Mouse (Mus musculus) yolk sac, embryonic 10.5 days (tissue): ENCODE data around the gene Ccpg1.

ENCODE experiments used
- DNase-seq: peaks from one replicate; pipeline ENCODE4 v3.0.0-alpha.2; 2017; ENCODE audit warnings: low spot score

Ccpg1 gene

DNA sequence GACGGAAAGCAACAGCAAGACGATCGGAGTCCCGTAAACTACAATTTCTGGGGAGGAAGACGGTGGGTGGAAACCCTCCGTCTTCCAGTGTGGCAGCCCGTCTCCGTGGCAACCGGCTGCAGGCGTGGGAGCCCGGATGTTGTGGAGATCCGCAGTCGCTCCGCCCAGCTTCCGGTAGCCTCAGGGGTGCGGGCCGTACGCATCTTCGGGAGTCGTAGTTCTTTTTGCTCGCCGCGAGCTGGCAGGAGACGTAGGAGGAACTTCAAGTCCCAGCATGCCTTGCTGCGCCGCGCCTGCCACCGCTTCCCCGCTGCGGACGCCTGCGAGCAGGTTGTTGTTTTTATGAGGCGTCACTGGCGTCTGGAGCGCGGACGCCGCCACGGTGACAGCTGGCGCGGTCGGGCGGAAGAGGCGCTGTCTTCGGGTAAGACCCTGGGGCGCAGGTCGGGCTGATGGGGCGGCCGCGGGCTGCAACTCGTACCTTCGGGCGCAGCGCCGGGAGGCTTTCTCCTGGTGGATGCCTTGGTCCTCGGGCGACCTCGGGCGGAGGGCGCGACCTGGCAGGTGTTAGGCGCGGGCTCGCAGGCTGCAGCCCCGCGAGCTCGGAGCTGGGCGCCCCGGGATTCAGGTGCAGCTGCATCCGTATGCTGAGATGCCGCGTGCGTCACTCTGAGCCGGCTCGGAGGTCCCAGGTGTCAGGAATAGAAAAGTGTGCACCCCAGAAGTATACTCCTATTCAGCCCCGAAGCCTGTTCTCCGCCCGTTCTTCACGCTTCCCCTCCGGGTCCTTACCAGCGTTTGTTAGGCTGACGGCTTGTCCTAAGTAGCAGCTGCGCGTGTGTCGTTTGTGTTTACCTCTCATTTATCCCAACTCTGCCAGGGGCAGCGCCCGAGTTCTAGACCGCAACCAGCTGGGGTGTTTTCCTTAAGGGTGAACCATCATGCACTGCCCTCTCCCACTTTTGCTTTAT lies at the start of gene Ccpg1, which contains the start of gene Ccpg1os:
Gene Ccpg1, plus strand, starts transcription at position 180 of the 971 bp plus-strand sequence.
Gene Ccpg1os, minus strand, starts transcription at position 133 of the 971 bp plus-strand sequence.
- DNase-seq: peak; percentile 95

DNA sequence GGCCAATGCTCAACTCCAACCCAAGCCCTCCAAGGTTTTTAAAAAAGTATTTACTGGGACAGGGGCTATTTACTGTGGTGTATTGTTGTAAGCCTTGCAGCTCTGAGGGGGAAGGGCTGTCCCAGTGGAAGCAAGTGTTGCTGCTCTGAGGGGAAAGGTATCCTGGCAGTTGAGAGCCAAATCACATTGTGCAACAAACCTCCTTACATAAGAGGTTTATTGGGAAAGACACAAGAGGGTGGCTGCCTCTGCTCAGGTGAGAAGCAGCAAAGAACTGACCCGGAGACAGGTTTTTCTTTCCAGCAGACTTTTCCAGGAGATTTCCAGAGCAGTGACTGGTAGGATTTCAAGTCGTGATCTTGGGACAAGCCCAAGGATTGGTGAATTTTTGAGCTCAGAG lies 48.9 kb upstream of the Ccpg1 start:
- DNase-seq: no peak

DNA sequence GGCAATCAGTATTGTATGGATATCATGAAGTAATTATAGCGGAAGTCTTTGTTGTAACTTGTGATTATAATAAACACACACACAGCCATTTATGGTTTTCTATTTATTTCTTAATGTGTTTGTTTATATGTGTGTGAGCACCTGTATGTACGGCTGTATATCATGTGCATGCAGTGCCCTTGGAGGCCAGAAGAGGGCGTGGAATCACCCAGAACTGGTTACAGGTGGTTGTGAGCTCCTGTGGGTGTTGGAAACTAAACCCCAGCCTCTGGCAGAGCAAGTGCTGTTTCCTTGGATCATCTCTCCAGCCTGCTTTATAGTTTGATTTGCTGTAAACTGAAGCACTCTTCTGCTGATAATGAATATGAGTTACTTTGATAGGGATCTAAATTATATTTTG lies 41.8 kb upstream of the Ccpg1 start:
- no peak for DNase-seq

DNA sequence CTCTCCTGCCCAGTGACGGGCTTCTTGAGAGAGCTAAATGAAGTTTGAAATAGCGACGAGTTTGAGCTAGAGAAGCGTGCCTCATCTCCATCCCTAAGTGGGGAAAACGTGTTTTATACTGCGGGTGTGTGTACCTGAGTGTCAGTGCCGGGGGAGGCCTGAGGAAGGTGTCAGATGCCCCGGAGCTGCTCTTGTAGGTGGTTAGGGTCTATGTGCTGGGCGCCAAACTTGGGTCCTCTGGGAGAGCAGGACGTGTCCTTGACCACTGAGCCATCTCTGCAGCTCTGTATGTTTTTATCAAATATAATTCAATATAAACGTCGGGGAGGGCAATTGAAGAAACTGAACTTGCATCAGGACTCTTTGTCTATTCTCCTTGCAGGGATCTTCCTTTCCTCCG lies 40.9 kb upstream of the Ccpg1 start:
- no peak for DNase-seq

DNA sequence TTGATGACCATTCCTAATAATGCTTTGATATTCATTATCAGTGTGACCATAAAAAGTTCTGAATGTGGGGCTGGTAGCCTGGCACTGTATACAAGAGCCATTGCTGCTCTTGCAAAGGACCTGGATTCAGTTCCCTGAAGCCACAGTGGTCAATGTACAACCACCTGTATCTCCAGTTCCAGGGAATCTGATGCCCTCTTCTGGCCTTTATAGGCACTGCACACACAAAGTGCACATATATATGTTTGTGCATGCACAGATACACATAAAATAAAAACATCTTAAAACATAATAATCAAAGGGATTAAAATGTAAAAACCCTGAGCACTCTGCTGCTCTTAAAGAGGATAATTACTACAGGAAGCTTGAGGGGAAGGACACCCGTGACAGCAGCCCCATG lies 38.2 kb upstream of the Ccpg1 start:
- DNase-seq: no peak

DNA sequence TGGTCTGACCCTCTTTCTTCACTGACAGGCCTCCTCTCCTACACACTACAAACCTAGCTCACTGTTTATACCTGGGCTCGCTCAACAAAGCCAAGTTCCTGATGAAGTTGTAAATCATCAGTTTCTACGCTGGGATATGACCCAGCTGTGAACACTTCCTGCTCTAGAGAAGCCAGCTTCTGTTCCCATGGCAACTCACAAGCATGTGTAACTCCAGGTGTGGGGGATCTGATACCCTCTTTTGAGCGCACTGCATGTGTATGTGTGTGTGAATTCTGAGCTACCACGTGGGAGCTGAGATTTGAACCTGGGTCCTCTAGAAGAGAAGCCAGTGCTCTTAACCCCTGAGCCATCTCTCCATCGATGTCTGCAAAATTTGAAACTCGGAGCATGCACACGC lies 35.7 kb upstream of the Ccpg1 start:
- DNase-seq: no peak

DNA sequence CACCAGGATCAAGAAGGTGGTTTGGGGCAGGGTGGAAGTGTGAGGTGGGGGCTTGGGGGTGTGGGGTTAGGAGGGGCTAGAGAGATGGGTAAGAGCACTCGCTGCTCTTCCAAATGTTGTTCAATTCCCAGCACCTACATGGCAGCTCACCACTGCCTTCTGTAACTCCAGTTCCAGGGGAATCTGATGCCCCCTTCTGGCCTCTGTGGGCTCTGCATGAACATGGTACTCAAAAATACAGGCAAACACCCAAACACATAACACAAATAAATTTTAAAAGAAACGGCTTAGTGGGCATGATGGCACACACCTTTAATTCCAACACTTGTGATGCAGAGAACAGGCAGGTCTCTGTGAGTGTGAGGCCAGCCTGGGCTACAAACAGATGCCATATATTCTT lies 30.5 kb upstream of the Ccpg1 start:
- no peak for DNase-seq

DNA sequence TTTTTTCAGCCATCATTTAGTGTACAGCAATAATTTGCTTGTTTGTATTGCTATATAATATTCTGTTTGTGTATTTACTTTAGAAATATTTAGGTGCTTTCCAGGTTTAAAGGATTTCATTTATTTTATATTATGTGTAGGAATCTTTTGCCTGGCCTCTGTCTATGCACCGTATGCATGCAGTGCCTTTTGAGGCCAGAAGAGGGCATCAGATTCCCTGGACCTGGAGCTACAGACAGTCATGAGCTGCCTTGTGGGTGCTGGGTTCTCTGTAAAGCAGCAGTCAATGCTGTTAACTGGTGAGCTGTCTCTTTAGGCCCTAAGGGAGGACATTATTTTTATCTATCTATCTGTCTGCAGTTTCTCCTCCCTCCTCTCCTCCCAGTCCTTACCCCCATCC lies 29.7 kb upstream of the Ccpg1 start:
- DNase-seq: no peak

DNA sequence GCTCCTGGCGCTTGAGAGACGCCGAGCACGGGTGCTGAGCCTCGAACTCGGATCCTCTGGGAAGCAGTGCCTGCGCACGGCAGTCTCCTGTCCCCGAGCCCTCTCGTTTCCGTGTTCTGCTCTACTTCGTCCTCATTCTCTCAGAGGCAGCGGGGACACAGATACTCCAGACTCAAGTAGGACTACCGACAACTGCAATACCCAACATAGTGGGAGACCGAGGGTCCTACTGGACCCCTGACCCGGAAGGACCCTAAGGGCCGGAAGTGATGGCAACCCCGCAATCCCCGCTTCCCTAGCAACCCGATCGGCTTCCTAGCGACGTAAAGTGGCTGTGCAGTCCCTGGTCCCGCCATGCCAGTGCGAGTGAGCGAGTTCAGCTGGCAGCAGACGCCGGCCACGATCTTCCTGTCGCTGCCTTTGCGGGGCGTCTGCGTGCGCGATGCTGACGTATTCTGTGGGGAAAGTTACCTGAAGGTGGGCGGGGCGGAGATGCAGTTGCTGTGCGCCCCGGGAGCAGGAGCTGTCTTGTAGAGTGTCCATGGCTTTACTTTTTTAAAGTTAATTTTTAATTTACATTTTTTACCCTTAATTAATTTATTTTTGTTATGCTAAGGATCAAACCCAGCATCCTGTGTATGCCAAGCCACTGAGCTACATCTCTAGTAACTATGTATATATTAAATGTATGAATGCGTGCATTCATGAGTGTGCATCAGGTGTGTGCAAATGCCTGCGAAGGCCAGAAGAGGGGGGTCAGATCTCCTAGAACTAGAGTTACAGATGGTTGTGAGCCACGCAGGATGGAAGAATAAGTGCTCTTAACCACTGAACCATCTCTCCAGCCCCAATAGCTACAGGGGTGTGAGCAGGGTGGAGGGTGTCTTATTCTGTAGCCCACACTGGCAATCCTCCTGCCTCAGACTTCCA lies 26.4 kb upstream of the Ccpg1 start, which contains the start of the genes Dyx1c1 and Gm44503:
Gene Dyx1c1, plus strand, starts transcription at position 265 of the 930 bp plus-strand sequence.
Gene Gm44503, plus strand, starts transcription at position 332 of the 930 bp plus-strand sequence.
- DNase-seq: peak; percentile 87

DNA sequence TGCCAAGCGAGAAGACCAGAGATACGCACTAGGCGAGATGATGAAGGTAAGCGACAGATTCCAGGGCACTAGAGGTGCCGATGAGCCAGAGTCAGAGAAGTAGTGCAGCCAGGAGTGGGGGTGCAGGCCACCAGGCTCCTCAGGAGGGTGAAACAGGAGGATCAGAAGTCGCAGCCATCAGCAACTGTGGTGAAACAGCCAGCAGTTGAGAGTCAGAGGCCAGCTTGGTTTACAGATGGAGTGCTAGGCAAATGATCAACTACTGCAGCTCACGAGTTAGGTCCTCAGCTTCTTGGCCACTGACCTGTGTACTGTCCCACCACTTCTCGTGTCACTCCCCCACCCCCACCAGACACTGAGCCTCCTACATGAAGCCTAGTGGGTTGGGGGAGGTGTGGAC lies 23.9 kb upstream of the Ccpg1 start:
- DNase-seq: peak; percentile 79

DNA sequence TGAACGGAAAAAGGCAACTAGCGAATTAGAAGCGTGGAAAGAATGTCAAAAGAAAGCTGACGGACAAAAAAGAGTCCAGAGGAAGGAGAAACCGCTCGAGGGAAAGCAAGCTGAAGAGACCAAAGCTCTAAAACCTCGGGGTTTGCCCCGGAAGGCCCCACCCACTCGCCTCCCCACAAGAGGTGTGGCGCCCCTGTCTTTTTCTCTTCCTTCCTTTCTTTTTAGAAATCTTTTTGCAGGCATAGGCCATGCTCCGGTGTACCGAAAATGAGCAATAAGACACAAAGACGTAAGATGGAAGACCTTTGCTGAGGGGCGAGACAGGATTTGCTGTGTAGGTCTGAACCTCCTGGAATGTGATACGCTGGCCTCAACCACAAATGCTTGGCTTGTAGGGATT lies 23.3 kb upstream of the Ccpg1 start:
- peak; percentile 34 for DNase-seq

DNA sequence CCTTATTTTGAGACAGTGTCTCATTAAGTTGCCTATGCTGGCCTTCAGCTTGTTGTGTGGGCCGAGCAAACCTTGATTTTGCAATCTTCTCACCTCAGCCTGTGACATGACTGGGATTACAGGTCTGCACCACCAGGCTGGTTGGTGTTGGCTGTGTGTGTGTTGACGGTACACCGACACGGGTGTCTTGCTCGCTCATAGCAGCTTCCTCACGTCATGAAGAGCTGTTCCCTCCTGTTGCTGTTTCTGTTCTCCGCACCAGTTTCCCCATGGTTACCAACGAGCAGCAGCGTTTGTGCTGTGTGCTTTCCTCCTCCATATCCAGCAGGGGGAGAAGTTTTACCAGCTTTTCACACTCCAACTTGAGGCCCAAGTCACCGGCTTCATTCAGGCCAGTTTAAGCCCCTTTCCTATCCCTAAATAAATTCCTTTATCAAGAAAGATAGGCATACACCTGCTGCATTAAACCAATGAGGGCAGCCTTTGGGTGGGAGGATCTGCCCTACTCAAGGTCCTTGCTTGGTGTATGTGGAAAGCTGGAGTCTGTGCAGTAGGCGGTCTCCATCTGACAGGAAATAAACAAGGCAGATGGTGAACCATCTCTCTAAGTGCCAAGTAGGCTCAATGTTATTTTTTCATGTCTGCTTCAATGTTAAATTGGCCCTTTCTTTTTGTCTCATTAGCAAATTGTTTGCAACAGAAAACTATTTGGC lies 16.7 kb upstream of the Ccpg1 start:
- peak; percentile 42 for DNase-seq

DNA sequence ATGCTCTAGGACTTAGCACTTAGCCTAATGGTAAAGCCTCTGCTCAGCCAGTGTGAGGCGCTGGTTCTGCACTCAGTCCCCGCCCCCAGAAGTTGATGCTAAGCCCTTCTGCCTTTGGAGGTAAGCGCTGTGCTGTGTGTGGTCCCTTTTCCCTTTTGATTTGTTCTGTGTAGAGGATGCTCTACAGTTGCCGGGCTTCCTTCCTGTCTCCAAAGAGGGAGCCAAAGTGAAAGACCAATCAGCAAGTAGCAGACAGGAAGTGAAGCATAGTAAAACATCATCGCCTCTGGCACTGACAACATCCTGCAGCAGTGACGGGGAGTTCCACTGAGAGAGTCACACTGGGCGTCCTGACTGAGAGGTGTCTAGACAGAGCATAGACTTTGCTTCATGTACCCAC lies 15.4 kb upstream of the Ccpg1 start:
- DNase-seq: no peak

DNA sequence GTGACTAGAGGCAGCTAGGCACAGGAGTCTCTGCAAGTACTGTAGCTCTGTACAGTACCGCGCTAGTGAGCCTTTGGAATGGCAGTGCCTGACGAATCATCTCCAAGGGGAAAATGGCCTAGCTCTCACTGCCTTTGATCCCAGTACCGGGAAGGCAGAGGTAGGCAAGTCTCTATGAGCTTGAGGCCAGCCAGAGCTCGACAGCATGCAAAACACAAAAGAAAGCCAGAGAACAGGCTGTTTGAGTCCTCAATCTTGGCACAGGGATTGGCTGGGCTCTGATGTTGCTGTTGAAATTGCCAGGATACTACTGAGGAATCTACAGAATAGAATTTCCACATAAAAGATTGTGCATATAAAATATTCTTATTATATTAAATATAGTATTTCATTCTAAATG lies 12.8 kb upstream of the Ccpg1 start:
- no peak for DNase-seq

DNA sequence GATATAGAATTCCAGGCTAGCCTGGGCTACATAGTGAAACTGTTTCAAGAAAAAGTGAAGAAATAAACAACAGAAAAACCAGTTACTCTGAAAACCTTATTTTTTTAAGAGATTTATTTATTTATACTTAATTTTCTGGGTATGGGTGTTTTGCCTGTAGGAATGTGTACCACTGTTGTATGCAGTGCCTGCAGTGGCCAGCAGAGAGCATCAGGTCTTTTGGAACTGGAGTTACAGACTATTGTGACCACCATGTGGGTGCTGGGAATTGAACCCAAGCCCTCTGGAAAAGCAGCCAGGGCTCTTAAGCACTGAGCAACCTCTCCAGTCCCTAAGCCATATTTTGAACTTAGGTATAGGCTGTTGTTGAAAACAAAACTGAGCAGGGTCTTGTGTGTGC lies 12.2 kb upstream of the Ccpg1 start:
- DNase-seq: no peak

DNA sequence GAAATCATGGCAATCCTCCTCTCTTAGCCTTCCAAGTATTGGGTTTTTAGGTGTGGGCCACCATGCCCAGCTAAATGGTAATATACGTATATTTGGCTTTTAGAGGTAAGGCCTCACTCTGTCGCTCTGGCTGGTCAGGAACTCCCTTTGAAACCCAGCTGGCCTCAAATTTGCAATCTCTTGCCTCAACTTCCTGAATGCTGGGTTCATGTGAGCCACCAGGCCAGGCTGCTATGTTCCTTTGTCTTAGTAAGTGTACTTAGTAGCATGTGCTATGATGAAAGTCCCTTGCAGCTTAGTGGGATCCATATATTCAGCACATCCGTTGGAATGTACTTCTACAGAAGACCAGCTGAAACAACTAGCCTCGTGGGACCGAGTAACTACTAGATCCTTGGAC lies 10.5 kb upstream of the Ccpg1 start:
- DNase-seq: no peak

DNA sequence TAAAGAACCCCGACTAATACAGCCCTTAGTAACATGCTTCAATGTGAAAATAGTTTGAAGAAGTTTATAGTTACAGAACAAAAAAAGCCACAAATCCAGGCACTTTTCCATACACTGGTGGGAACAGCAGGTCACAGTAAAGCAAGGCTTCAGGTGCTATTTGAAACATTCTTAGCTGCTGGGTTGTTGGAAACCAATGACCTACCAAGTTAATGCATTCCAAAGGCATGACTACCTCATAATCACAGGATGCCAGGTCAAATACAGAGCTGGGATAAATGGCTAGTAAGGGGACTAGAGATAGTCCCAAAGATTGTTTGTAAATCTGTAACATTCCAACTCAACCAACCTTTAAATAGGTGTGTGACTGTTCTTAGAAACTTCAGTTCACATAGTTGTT lies 10.0 kb upstream of the Ccpg1 start:
- DNase-seq: no peak

DNA sequence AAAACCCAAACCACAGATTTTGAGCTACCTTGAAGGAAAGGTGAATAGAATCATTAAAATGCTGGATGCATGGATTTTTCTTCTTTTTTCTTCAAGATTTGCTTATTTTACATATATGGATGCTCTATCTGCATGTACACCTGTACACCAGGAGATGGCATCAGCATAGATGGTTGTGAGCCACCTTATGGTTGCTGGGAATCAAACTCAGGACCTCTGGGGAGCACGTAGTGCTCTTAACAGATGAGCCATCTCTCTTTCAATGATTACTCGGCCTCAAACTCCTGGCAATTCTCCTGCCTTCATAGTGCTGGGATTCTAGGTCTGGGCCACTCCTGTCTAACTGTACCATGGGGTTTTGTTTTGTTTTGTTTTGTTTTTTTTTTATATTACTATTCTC lies 2.2 kb upstream of the Ccpg1 start:
- no peak for DNase-seq

DNA sequence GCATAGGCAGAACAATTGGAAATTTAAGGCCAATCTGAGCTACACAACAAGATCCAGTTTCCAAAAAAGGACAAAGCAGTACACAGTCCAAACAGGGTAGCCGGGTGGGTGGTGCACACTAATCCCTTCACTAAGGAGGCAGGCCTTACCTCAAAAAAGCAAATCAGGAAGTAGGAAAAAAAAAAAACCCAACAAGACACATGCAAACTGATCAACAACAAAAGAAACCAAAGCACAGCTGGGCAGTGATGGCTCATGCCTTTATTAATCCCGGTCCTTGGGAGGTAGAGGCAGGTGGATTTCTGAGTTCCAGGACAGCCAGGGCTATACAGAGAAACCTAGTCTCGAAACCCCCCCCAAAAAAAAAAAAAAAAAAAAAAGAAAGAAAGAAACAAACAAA lies 2.5 kb downstream of the Ccpg1 start:
- DNase-seq: no peak

DNA sequence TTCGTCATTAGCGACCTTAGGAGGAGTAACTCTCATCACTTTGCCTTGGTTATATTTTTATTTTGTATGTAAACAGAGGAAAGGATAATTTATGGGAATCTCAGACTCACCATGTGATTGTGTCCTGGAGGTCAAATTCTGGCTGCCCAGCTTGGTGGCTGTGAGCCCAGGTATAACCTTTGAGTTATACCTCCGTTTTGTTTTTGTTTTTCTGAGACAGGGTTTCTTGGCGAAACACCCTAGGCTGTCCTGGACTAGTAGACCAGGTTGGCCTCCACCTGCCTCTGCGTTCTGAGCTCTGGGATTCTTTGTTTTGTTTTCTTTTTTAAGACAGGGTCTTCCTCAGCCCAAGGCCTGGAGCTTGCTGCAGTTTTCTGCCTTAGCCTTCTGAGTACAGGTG lies 3.5 kb downstream of the Ccpg1 start:
- DNase-seq: no peak

DNA sequence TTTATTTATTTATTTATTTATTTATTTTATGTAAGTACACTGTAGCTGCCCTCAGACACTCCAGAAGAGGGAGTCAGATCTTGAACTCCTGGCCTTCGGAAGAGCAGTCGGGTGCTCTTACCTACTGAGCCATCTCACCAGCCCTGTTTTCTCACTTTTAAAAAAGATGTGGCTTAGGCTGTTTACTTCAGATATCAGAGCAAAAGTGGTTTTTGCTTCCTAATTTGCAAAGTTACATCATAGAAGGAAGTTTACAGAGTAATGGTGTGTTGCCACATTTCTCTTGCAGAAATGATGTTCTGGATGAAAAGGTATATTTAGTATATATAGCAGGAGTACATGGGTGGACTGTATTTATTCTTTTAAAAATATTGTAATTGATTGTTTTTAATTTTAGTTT lies 6.2 kb downstream of the Ccpg1 start:
- DNase-seq: no peak

DNA sequence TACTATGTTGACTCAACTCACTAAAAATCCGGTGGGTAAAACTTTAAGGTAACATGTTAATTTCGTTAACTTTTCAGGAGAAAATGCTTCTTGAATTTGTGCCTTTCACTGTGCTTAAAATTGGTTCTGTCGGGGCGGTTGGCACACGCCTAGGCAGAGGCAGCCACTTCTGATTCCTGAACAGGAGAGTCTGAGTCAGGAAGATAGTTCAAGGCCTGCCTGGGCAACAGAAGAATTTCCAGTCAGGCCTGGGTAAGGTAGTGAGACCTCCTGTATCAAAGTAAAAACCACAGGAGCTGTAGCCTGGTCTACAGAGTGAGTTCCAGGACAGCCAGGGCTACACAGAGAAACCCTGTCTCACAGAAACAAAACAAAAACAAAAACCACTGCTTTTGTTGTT lies 7.3 kb downstream of the Ccpg1 start:
- DNase-seq: no peak
